Mouse (Mus musculus) ovary, adult 18-20 months (tissue): ENCODE measurements around the gene Chn1.

Experiments used
- DNase-seq: peaks from one replicate; pipeline ENCODE4 v3.0.0; 2022; ENCODE audit warnings: low spot score, mixed read lengths

The Chn1 gene

DNA sequence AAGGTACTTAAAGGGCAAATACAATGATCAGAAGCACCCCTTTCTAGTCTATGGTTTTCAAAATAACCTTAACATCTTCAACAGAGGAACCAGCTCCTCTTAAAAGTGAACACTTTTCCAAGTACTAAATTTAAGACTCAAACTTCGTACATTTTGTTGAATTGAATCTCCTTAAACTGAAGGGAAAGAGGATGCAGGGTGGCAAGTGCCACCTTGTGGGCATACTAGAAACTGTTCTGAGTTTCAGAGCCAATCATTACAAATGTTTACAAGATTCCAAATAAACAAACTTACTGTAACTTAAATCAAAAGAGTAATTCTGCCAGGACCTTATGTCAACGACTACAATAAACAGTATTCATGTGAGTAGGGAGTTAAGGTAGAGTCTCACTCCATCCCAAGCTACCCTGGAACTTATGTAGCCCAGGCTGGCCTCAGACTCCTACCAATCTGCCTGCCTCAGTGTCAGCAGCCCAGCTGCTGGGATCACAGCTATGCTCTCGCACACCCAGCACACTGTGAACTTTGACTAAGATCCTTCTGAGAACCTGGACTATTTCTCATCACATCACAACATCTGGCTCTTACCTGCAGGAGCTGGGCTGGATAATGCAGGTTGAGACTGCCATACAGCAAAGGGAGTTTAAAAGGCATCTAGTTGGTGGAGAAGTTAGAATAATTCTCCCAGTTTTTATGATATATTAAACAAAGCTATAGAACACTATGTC is 29.3 kb downstream of the Chn1 start:
- DNase-seq: no peak

DNA sequence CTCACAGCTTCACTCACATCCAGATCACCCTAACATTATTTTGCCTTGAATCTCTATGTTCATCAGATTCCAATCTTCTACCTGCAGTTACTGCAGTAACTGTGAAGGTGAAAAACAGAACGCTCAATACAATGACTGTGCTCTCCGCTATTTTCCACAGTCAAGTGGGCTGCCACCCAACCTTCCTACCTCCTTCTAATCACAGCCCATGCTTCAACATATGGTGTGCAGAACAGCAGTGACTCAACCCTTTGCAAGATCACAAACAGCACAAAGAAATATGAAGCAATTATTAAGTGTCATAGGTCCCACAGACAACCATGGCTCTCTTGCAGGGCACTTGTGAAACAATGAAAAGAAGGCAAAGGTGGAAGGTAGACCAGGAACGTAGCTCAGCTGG is 33.9 kb downstream of the Chn1 start:
- no peak for DNase-seq

DNA sequence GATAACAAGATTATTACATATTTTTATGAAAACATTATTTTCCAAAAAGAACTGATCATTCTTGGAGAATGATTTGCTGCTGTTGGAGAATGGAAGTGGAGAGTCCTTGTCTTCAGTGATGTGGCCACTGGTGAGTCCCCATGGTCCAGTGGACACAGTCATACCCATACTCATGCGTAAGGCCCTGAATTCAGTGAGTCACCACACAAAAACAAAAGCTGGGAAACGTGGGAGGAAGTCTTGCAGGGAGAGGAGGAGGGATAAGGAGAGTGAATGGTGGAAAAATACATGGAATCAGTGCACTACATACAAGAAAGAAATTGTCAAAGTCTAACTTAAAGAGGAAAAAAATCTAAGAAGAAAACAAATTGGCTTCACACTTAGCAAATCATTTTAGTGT is 47.3 kb downstream of the Chn1 start:
- DNase-seq: no peak

- DNase-seq: no peak
These were observed 50.2 kb downstream of the Chn1 start for GRCm38 (mm10) chr2:73724934-73725333.

GRCm38 (mm10) chr2:73721821-73722220 is 53.3 kb downstream of the Chn1 start:
- no peak for DNase-seq

GRCm38 (mm10) chr2:73712481-73712880 is 62.7 kb downstream of the Chn1 start:
- DNase-seq: no peak

GRCm38 (mm10) chr2:73693045-73693444 is 82.1 kb downstream of the Chn1 start:
- DNase-seq: no peak

DNA sequence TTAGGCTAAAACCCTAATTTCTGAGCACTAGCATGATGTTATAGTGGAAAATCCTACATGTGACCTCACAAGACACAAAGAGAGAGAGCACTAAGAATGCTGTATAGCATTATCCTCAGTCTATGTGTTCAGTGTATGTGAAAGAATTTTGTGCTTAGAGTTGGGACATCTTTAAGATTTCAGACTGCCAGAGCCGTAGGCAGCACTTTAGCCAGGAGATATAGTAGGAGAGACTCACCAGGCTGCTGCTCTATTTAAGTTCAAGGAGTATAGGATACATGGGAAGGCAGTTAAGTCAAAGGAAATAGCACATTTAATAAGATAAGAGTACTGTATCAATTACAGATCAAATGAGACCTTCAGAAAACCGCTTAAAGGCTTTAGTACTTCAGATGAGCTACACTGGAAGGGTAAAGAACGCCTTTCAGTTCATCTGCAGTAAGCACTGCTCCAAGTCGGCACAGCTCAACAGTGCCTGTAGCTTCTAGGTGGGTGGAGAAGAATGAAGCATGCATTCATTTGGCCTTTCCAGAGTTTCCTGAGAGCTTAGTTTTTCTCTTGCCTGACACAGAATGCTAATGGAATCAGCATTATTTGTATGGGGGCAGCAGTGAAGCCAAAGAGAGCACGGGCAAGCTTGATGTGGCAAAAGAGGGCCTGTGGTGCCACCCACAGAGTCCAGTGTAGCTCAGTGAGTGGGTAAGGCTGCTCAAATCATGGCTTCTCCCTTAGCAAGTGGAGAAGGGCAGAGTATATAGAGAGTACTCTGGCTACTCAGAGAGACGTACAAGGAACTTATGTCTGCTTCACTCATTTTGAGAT is 84.2 kb downstream of the Chn1 start:
- DNase-seq: no peak

- no peak for DNase-seq
These were observed 92.6 kb downstream of the Chn1 start for GRCm38 (mm10) chr2:73682500-73682899.

DNA sequence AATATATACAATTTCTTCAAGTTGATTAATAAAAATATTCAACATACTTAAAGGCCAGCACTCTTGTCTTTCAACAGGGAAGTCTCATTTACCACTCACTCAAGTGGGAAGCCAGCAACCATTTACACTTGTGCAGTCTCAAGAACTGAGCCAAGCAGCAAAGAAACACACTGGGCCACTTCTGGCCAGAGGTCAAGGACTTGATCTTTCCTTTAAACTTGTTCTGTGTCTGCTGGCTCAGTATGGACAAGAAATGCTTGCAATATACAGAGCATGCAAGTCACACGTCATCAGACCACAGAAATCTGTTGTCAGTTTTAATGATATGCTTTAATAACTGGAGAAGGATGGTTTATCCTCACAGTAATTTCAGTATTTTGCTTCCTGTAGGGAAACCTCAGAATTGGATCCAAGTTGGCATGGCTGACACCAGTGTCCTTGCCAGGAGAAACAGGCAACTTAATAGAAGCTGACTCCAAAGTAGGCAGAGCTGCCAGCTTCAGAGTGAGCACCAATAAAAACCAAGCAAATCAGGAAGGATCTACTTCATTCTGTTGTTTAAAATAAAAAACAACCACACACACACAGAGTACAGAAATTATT is 94.6 kb downstream of the Chn1 start:
- DNase-seq: no peak

- DNase-seq: no peak
These were observed 106.5 kb downstream of the Chn1 start for GRCm38 (mm10) chr2:73668608-73669007.

DNA sequence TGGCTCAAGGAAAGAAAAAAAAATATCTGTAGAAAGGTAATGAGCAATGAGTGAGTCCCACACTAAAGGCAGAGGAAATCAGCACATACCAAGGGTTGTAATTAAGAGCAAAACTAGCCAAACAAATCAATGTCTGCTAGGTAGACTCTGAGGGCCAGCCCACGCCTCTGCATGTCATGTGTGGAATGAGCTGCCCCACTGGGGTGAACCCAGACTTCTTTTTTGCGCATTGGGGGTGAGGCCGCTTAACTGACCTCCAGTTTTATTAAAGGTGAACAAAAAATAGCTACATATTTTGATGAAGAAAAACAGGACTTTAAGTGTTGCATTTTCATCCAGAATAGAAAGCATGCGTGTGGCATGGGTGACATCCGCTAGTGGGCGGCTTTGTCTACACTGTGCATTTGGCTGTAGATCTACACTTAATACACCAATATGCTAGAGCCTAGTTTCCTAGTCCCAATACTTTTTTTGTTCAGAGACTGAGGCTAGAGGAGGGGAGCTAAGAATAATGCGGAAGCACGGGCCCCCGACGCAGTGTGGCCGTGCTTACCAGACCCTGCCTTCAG is 114.5 kb downstream of the Chn1 start:
- DNase-seq: no peak

DNA sequence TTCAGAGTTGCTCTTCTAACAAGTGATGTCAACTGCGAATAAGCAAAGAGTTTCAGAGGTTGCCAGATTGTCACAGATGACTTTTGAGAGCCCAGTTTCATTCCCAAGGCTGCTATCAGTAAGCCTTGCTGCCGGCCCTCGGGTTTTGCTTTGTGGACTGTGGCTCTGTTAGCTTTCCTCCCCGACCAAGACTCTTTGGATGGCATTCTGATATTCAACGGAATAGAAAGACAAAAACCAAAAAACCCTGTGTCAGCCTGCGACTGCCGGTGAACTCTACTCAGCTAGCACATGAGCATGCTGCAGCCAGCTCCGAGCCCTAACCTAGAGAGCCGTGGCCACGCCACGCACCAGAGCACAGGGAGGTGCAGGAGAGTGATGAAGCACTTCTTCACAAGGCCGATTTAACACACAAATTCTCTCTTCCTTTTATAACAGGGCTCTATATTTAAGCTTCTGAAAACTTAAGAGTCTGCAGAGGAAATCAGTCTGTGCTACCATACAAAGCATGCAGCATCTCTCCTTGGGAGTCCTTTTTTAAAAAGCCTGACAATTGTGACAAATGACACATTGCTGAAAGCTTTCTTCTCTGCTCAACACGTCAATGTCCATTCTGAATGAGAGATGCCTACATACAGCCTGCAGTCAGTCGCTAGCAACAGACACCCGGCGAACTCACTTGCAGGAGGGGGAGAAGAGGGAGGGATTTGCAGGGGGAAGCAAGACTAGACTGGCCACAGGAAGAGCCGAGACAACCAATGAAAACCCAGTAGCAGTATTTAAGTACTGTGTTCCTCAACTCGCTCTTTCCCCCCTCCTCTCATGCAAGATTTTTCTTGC is 115.2 kb downstream of the Chn1 start:
- peak; percentile 32 for DNase-seq

- no peak for DNase-seq
These were observed 116.1 kb downstream of the Chn1 start for GRCm38 (mm10) chr2:73659041-73659440.

DNA sequence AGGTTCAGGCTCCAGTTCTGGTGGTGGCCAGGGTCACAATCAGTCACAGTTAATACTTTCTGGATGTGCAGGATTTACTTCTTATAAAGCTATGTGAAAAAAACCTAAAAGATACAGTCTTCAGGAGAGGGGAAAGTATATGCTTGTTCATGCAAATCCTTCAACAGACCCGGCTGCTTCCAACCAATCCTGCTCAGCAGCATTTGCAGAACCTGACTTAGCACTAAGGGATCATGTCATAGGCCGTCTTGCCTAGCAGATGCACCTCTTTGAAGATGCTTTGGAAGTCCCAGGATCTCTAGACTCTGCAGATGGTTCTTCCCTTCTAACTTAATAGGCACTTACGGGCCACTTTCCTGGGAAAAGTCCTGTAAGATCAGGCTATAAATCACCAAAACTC is 117.2 kb downstream of the Chn1 start:
- DNase-seq: no peak

- no peak for DNase-seq
These were observed 118.0 kb downstream of the Chn1 start for GRCm38 (mm10) chr2:73657151-73657550.

DNA sequence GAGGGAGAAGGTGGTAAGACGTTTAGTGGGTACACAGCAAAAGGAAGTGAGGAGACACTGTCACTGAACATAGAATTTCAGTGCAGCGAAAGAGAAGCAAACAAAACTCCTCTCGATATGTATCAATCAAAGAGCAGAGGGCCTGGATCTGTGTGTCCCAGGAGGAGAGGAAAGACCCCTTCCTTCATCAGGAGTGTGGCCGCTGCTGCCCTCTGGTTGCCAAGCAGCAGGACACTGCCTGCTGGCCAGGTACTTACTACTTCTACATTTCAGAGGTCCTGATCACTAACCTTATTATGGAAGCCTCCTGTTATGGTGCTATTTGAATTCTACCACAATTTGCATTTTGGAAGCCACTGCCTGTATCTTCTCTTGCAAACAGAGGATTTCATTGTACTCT is 119.5 kb downstream of the Chn1 start:
- DNase-seq: no peak

DNA sequence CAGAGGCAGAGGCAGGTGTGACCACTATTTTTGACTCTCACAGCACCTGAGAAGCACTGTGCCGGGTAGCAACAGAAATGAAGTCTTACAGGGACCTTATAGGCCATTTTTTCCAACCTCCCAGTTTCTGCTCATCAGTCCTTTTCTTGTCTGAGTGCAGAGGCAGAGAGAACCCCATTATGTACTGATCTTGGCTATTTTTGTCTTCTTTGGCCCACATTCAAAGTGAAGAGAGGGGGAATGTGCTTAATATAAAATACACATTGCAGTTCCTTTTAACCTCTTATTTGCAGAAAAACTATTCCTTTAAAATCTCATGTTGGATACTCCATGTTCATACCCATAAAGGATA is 120.3 kb downstream of the Chn1 start:
- DNase-seq: no peak

GRCm38 (mm10) chr2:73654059-73654891 is 120.9 kb downstream of the Chn1 start:
- no peak for DNase-seq

DNA sequence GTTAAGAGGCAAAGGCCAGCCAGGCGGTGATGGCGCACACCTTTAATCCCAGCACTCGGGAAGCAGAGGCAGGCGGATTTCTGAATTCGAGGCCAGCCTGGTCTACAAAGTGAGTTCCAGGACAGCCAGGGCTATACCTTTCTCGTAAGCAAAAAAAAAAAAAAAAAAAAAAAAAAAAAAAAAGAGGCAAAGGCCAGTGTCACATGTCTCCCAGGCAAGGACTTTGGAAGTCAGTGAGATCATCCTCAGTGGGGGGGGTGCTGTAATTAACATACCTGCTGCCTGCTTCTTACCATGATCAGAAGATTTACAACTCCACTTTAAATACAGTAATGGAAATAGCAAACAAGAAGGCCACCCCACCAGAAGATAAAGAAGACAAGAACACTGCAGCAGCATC is 137.5 kb downstream of the Chn1 start:
- DNase-seq: no peak

DNA sequence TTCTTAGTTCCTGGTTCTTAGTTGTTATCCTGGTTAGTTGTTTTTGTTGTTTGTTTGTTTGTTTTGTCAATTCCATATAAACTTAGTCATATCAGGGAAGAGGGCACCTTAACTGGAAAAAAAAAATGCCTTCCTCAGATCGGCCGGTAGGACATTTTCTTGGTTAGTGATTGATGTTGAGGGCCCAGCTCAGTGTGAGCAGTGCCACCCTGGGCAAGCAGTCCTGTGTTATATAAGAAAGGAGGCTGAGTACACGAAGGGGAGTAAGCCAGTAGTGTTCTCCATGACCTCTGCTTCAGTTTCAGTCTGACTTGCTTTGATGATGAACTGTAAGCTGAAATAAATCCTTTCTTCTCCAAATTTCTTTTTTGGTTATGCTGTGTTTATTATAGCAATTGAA is 138.8 kb downstream of the Chn1 start:
- DNase-seq: no peak
